Mouse (Mus musculus): ENCODE measurements around the gene Mapkap1. TPM values are rescaled to one million over a fixed set of nuclear protein-coding genes. Genes with fewer than 3 reads are reported as not detected.
"Not testable (repeated sequence)": the region's sequence is repeated elsewhere in the genome, so short reads cannot be mapped to it uniquely, and the experiment has no call there.

Gene Mapkap1
- polyA plus RNA-seq, 1 experiment from 2014 or later: 99.7 TPM

DNA sequence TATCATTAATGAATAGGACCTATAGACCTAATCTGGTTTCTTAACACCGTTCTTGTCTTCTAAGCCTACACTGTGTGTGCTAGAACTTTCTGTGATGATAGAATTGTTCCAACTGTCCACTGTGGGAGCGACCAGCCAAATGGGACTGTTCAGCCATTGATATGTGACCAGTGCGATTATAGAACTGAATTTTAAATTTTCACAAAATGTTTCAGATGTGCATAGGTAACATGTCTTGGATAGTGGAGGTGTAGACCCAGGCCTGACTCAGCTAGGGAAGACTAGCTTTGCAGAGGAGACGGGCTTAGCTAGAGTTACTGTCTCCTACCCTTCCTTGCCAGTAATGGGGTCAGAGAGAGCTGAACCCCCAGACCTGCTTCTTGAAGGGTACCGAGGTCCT lies 62.8 kb downstream of the Mapkap1 start:
- ATAC-seq (ENCODE audit: low FRiP score, low TSS enrichment): no peak
- WGBS: 92% methylated on average over 5 of the region's 5 CpGs
- no peaks in the 10 kb centered on the region; the same call in 1 of the 2 replicates for H3K4me1 ChIP-seq (ENCODE audit: control insufficient read depth, insufficient read depth, low read length)
- H3K36me3 ChIP-seq (ENCODE audit: control insufficient read depth, insufficient read depth, low read length): no peaks in the 10 kb centered on the region
- H3K9ac ChIP-seq (ENCODE audit: low read depth, low read length): no peak overlapping the region
- no peaks in the 10 kb centered on the region for H3K9me3 ChIP-seq (ENCODE audit: control insufficient read depth, low read length)
- H3K27ac ChIP-seq (ENCODE audit: low read depth, low read length): no peak overlapping the region
- H3K4me2 ChIP-seq (replicated peaks; ENCODE audit: low read depth, low read length): no peak overlapping the region
- no peaks in the 10 kb centered on the region for H3K27me3 ChIP-seq (ENCODE audit: control insufficient read depth, insufficient read depth, low read length)
- H3K4me3 ChIP-seq (ENCODE audit: low read length): no peak overlapping the region

DNA sequence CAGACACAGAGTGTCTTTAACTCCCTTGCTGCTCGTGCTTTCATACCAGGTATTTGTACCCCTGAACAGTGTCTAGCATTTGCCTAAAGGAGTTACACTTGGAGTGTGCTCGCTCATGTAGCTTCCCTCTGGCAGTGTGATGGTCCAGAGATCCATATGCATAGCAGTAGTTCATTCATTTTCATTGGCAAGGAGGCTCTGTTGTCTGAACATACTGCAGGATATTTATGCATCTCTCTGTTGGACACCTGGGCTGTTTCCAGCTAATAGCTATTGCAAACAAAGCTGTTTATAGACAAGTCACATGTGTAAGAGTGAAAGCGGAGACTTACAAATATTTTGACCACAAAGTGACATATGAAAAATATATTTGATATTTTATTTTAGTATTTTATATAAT lies 67.2 kb downstream of the Mapkap1 start:
- 82% methylated on average over 3 of the region's 3 CpGs for WGBS

DNA sequence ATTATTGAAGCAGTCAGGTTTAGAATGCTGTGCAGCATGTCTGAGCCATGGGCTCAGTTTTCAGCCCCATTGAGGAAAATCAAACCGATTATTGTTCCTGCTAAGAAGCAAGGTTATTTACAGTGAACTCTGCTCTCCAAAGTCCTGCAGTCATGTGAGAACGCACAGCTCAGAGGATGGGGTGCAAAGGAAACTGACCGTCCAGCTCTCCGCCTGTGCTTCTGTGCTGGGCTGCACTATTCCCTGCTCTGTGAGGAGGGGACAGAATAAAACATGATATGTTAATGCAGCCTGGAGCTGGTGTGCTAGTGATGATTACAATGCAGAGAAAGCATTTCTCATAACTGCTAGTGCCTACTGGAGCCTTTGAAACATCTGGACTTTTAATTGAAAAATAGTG lies 74.8 kb downstream of the Mapkap1 start:
- 45% methylated on average over 4 of the region's 4 CpGs for WGBS
- ATAC-seq (ENCODE audit: low FRiP score, low TSS enrichment): no peak
- no peaks in the 10 kb centered on the region for H3K36me3 ChIP-seq (ENCODE audit: control insufficient read depth, insufficient read depth, low read length)
- no peaks in the 10 kb centered on the region for H3K27me3 ChIP-seq (ENCODE audit: control insufficient read depth, insufficient read depth, low read length)
- no peak overlapping the region for H3K27ac ChIP-seq (ENCODE audit: low read depth, low read length)
- H3K4me3 ChIP-seq (ENCODE audit: low read length): no peak overlapping the region
- no peak overlapping the region for H3K9ac ChIP-seq (ENCODE audit: low read depth, low read length)
- no peaks in the 10 kb centered on the region for H3K4me1 ChIP-seq (ENCODE audit: control insufficient read depth, insufficient read depth, low read length)
- no peaks in the 10 kb centered on the region for H3K9me3 ChIP-seq (ENCODE audit: control insufficient read depth, low read length)
- no peak overlapping the region for H3K4me2 ChIP-seq (replicated peaks; ENCODE audit: low read depth, low read length)

More for the DNA sequence above, 67.2 kb downstream of the Mapkap1 start:
- no peak overlapping the region for H3K4me2 ChIP-seq (replicated peaks; ENCODE audit: low read depth, low read length)
- H3K4me1 ChIP-seq (ENCODE audit: control insufficient read depth, insufficient read depth, low read length): no peaks in the 10 kb centered on the region
- no peaks in the 10 kb centered on the region for H3K9me3 ChIP-seq (ENCODE audit: control insufficient read depth, low read length)
- no peaks in the 10 kb centered on the region for H3K27me3 ChIP-seq (ENCODE audit: control insufficient read depth, insufficient read depth, low read length)
- no peaks in the 10 kb centered on the region for H3K36me3 ChIP-seq (ENCODE audit: control insufficient read depth, insufficient read depth, low read length)
- no peak for ATAC-seq (ENCODE audit: low FRiP score, low TSS enrichment)
- no peak overlapping the region for H3K27ac ChIP-seq (ENCODE audit: low read depth, low read length)
- no peak overlapping the region for H3K4me3 ChIP-seq (ENCODE audit: low read length)
- H3K9ac ChIP-seq (ENCODE audit: low read depth, low read length): no peak overlapping the region

DNA sequence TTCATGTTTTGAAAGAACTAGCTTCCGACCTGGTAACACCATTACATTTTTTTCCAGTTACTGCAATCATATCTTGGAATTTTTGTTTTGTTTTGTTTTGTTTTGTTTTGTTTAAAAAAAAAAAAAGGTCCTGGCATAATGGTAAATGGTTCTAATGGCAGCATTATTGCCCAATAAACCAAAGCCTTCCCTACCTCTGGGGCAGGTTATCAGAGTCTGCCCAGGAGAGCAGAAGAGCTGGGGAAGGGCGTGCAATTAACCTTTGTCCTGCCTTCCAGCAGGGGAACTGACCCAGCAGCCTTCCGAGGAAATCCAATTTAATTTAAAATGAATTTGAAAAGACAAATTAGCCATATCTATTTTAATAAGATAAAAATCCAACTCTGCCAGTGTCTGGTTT lies 75.5 kb downstream of the Mapkap1 start:
- no peak for ATAC-seq (ENCODE audit: low FRiP score, low TSS enrichment)
- Histone ChIP-seq H3K27ac (ENCODE audit: low read depth, low read length) (no peak overlapping the region), H3K36me3 (ENCODE audit: control insufficient read depth, insufficient read depth, low read length) (no peaks in the 10 kb centered on the region), H3K4me1 (ENCODE audit: control insufficient read depth, insufficient read depth, low read length) (no peaks in the 10 kb centered on the region), H3K4me3 (ENCODE audit: low read length) (no peak overlapping the region), H3K4me2 (replicated peaks; ENCODE audit: low read depth, low read length) (no peak overlapping the region), H3K9me3 (ENCODE audit: control insufficient read depth, low read length) (no peaks in the 10 kb centered on the region), H3K9ac (ENCODE audit: low read depth, low read length) (no peak overlapping the region), H3K27me3 (ENCODE audit: control insufficient read depth, insufficient read depth, low read length) (no peaks in the 10 kb centered on the region)
- 56% methylated on average over 3 of the region's 3 CpGs for WGBS

DNA sequence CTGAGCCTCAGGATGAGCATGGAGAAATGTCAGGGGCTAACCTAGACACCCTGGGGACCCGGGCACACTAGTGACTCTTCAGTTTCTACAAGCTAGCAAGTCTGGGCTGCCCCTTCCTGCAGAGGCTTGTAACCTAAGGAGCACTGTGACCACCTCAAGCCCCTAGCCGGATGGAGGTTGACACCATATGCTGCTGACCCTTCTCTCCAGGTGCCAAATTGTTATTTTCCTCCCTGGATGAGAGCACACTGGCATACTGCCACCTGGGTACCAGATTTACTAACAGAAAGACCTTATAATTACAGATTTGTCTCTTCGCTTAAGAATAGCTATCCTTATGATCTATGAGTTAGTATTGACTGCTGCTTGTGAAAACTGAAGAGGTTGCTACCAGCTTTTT lies 76.0 kb downstream of the Mapkap1 start:
- Histone ChIP-seq H3K4me3 (ENCODE audit: low read length) (no peak overlapping the region), H3K9ac (ENCODE audit: low read depth, low read length) (no peak overlapping the region), H3K36me3 (ENCODE audit: control insufficient read depth, insufficient read depth, low read length) (no peaks in the 10 kb centered on the region), H3K4me1 (ENCODE audit: control insufficient read depth, insufficient read depth, low read length) (no peaks in the 10 kb centered on the region), H3K4me2 (replicated peaks; ENCODE audit: low read depth, low read length) (no peak overlapping the region), H3K27me3 (ENCODE audit: control insufficient read depth, insufficient read depth, low read length) (no peaks in the 10 kb centered on the region), H3K27ac (ENCODE audit: low read depth, low read length) (no peak overlapping the region), H3K9me3 (ENCODE audit: control insufficient read depth, low read length) (no peaks in the 10 kb centered on the region)
- 72% methylated on average over 3 of the region's 3 CpGs for WGBS
- ATAC-seq (ENCODE audit: low FRiP score, low TSS enrichment): no peak

DNA sequence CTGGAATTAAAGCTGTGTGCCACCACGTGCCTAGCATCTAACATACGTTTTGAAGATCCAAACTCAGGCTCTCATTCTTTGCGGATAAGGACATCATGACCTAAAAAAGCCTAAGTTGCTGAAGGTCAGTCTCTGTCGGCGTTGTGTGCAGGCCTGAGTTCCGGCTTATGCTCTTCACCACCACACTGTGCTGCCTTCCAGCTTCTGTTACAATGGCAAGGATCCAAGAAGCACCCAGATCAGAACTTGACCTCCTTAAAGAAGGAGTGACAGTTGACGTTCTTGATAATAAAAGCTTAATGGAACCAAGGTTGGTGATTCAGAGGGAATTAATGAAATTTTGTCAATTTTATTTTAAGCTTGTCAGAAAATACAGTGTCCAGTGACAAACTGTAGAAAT lies 80.7 kb downstream of the Mapkap1 start:
- H3K4me2 ChIP-seq (replicated peaks; ENCODE audit: low read depth, low read length): no peak overlapping the region
- H3K4me1 ChIP-seq (ENCODE audit: control insufficient read depth, insufficient read depth, low read length): no peaks in the 10 kb centered on the region
- H3K4me3 ChIP-seq (ENCODE audit: low read length): no peak overlapping the region
- 85% methylated on average over 7 of the region's 7 CpGs for WGBS
- no peak overlapping the region for H3K27ac ChIP-seq (ENCODE audit: low read depth, low read length)
- ATAC-seq (ENCODE audit: low FRiP score, low TSS enrichment): no peak
- no peak overlapping the region for H3K9ac ChIP-seq (ENCODE audit: low read depth, low read length)
- H3K27me3 ChIP-seq (ENCODE audit: control insufficient read depth, insufficient read depth, low read length): no peaks in the 10 kb centered on the region
- no peaks in the 10 kb centered on the region for H3K36me3 ChIP-seq (ENCODE audit: control insufficient read depth, insufficient read depth, low read length)
- H3K9me3 ChIP-seq (ENCODE audit: control insufficient read depth, low read length): no peaks in the 10 kb centered on the region

DNA sequence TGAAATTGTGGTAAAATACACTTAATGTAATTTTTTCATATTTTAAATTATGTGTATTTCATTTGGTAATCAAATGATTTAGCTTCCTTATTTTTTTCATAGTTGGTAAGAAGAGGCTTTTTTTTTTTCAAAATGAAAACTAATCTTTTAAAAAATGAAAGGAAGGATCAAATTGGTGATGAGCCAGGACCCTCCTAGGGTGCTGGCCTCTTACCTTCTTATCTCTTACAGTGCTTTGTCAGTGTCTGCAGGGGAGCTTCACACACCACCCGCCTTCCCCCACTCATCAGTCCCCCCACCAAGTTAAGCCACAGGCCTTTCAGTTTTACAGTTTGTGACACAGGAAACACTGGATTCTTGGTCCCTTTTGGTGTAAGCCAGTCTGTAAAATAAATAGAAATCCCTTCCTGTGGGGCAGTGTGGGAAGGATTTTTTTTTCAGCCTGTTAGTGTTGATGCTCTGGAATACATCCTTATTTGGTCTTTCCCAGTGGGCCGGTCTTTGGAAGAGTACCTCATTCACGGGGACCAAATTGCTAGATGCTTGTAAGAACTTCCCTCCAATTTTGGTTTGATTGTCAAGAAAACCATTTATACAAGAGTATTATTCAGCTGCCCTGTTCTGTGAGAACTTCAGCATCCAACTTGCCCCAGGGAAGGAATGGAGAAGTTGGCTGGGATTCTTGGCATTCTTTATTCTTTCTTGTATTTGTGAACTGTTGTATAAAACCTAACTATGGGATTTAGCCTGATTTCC lies 97.6 kb downstream of the Mapkap1 start:
- ATAC-seq (ENCODE audit: low FRiP score, low TSS enrichment): no peak
- Histone ChIP-seq H3K27ac (ENCODE audit: low read depth, low read length) (no peak overlapping the region), H3K27me3 (ENCODE audit: control insufficient read depth, insufficient read depth, low read length) (no peaks in the 10 kb centered on the region), H3K9me3 (ENCODE audit: control insufficient read depth, low read length) (no peaks in the 10 kb centered on the region), H3K36me3 (ENCODE audit: control insufficient read depth, insufficient read depth, low read length) (peaks cover 2% of the 10 kb centered on the region; the same call in 1 of the 2 replicates), H3K4me1 (ENCODE audit: control insufficient read depth, insufficient read depth, low read length) (no peaks in the 10 kb centered on the region), H3K4me3 (ENCODE audit: low read length) (no peak overlapping the region), H3K4me2 (replicated peaks; ENCODE audit: low read depth, low read length) (no peak overlapping the region), H3K9ac (ENCODE audit: low read depth, low read length) (no peak overlapping the region)
- WGBS: 59% methylated on average over 3 of the region's 3 CpGs

DNA sequence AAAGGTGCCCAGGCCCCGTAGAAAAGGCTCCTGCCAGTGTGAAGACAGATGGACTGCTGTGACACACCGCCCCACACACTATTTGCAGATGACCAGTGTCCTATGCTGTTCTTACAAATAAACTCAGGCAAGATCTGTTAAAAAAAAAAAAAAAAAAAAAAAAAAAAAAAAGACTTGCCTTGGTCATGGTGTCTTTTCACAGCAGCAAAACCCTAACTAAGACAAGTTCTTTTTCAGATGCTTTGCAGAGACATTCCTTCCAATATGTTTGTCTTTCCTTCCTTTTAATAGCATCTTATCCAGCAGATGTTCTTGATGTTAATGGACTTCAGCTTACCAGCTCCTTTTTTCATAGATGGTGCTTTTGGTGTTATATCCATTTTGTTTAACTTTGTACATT lies 99.6 kb downstream of the Mapkap1 start:
- H3K9ac ChIP-seq (ENCODE audit: low read depth, low read length); H3K27me3 ChIP-seq (ENCODE audit: control insufficient read depth, insufficient read depth, low read length); ATAC-seq (ENCODE audit: low FRiP score, low TSS enrichment); H3K36me3 ChIP-seq (ENCODE audit: control insufficient read depth, insufficient read depth, low read length); H3K9me3 ChIP-seq (ENCODE audit: control insufficient read depth, low read length); H3K4me1 ChIP-seq (ENCODE audit: control insufficient read depth, insufficient read depth, low read length); H3K27ac ChIP-seq (ENCODE audit: low read depth, low read length); H3K4me2 ChIP-seq (replicated peaks; ENCODE audit: low read depth, low read length); H3K4me3 ChIP-seq (ENCODE audit: low read length): not testable (repeated sequence)
- WGBS: 93% methylated on average over 2 of the region's 2 CpGs

DNA sequence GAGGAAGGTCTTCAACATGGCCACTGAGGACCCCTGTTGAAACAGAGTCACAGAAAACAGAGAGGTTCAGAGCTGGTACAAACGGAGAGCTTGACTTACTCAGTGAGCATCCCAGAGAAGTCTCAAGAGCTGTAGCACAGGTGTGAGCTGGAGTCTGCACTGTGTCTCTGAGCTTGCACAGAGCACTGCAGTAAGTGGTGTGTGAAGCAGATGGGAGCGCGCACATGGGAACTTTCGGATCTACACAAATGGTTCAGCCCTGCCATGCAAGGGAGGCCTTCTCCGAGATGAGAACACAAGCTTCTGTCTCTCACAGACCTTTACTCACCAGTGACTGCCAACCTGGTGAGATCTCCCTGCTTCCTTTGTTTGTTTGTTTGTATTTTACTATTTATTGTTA lies 103.3 kb downstream of the Mapkap1 start:
- H3K27ac ChIP-seq (ENCODE audit: low read depth, low read length): no peak overlapping the region
- WGBS: 90% methylated on average over 5 of the region's 5 CpGs
- no peak for ATAC-seq (ENCODE audit: low FRiP score, low TSS enrichment)
- no peaks in the 10 kb centered on the region for H3K36me3 ChIP-seq (ENCODE audit: control insufficient read depth, insufficient read depth, low read length)
- no peaks in the 10 kb centered on the region for H3K4me1 ChIP-seq (ENCODE audit: control insufficient read depth, insufficient read depth, low read length)
- no peak overlapping the region for H3K4me3 ChIP-seq (ENCODE audit: low read length)
- H3K9ac ChIP-seq (ENCODE audit: low read depth, low read length): no peak overlapping the region
- H3K4me2 ChIP-seq (replicated peaks; ENCODE audit: low read depth, low read length): no peak overlapping the region
- no peaks in the 10 kb centered on the region for H3K27me3 ChIP-seq (ENCODE audit: control insufficient read depth, insufficient read depth, low read length)
- no peaks in the 10 kb centered on the region for H3K9me3 ChIP-seq (ENCODE audit: control insufficient read depth, low read length)
